Mouse (Mus musculus) bone marrow, adult 2 months (tissue): ENCODE results near the gene Rnpep.

Experiments used
- CTCF ChIP-seq: fragments of 200-500 bp; IDR thresholded peaks from 2 replicates; pipeline ENCODE4 v1.5.1; 2011; ENCODE audit warnings: low read length, control low read depth; ENCODE audit not compliant: control insufficient read depth, insufficient read depth
- POLR2A ChIP-seq: fragments of 200-500 bp; IDR thresholded peaks from 2 replicates; pipeline ENCODE4 v1.6.1; 2011; ENCODE audit warnings: low read depth, mild to moderate bottlenecking, control low read depth, low read length, borderline replicate concordance; ENCODE audit not compliant: control insufficient read depth

- TF ChIP-seq CTCF: peak; percentile 34; the same call in 1 of the 2 replicates
- TF ChIP-seq POLR2A: no peak
These were observed 16.0 kb downstream of the Rnpep start for GRCm38 (mm10) chr1:135267663-135268446.
